Mouse (Mus musculus): ENCODE results near the gene Nsg2.
"Not testable (repeated sequence)": the region's sequence is repeated elsewhere in the genome, so short reads cannot be mapped to it uniquely, and the experiment has no call there.

The Nsg2 gene

GRCm38 (mm10) chr11:32000281-32000680, at the start of gene Nsg2:
Nsg2 (plus strand) TSS chr11:32000463.
- no peak for DNase-seq (ENCODE audit: low read depth, low spot score)

DNA sequence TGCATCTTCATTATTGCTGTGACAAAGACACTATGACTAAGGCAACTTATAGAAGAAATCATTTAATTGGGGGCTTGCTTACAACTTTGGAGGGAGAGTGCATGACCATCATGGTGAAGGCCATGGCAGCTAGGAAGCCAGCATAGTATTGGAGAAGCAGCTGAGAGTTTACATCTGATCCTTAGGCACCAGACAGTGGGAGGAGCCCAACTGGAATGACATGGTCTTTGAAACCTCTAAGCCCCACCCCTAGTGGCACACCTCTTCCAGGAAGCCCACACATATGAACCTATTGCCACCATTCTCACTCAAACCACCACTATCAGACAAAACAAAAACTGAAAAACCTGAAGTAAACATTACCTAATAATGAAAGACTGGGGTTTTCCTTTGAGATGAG, 40.2 kb upstream of the Nsg2 start:
- no peak for DNase-seq (ENCODE audit: low read depth, low spot score)

GRCm38 (mm10) chr11:31963993-31964392, 36.3 kb upstream of the Nsg2 start:
- DNase-seq (ENCODE audit: low read depth, low spot score): no peak

GRCm38 (mm10) chr11:31965256-31966134, 34.8 kb upstream of the Nsg2 start, which contains the start of gene 4930524B15Rik:
4930524B15Rik (plus strand) TSS chr11:31965592.
- no peak for DNase-seq (ENCODE audit: low read depth, low spot score)

DNA sequence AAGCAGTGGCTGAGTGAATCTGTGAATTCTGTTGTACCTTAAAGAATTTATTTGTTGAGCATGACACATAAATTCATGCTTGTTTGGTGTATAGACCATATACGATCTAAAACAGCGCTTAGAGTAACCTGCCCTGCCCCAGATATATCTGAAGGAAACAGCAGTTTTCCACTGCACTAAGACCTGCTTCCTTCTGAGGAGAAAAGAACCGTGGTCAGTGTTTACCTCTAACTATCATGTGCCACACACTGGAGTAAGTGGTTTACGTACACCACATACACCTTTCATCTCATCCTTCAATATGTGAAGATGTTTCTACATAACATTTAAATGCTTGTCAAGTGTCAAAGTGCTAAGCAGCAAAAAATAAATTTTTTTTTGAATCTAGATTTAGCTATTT, 26.1 kb upstream of the Nsg2 start:
- DNase-seq (ENCODE audit: low read depth, low spot score): no peak

- no peak for DNase-seq (ENCODE audit: low read depth, low spot score)
Observed at GRCm38 (mm10) chr11:31974826-31975225, 25.4 kb upstream of the Nsg2 start.

DNA sequence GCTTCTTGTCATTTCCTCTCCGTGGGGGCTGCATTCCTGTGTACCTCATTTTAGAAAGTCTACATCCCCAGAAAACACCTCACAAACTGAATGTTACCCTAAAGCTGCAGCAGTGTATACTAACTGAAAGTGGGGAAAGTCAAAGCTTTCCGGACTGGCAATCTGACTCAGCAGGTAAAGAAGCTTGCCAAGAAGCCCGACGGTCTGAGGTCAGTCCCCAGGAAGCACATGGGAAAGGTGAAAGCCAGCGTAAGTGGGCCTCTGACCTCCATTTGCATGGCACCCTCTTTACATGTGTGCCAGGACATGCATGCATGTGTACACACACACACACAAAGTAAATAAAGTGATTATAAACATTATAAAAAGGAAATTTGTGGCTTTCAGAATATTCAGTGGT, 24.6 kb upstream of the Nsg2 start:
- no peak for DNase-seq (ENCODE audit: low read depth, low spot score)

DNA sequence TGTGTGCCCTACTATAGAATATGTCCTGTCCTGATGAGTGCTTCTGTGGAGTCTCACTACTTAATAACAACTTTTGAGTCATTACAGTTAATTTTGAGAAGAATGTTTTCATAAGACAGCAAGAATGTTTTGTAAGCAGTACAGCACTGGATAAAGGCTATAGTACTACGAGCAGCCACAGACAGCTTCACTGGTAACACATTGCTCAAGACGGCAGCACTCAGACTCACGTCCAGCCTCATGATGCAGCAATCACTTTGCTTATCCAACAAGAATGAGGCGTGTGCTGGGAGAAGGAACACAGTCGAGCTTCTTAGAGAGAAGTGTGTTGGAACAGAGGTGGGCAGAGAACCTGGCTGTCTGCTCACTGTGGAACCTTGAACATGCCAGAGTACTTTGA, 24.1 kb upstream of the Nsg2 start:
- DNase-seq (ENCODE audit: low read depth, low spot score): no peak

DNA sequence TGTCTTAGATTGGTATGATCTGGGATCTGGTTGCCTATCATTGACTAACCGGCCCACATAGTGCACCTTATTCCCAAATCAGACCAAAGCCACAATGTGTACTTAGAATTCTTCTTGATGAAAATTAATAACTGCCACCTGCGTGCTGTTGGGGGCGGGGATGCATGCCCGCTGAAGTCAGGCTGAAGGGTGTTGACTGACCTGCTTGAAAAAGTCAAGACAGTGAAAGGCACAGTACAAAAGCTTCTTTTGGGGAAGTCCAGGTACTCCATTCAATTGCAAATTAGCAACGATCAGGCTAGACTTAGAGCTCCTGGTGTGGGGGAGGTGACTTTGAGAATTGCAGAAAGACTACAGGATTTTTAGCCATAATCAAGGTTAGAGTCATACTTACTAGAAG, 20.2 kb upstream of the Nsg2 start:
- DNase-seq (ENCODE audit: low read depth, low spot score): not testable (repeated sequence)

DNA sequence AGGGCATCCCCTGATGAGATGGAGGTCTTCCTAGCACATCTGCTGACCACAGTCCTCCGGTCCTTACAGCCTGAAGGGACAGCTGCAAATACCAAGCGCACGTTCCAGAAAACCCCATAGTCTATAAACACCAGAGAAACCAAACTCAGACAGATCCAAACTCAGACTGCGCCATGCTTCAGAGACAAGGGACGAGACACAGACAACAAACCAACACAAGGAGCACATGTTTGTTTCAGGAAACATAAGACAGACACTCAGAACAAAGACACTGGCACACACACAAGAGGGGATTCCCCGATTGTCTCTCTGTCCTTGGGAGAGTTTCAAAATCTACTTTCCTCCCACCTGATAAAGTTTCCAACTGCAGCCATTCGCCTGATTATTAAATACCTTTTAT, 18.4 kb upstream of the Nsg2 start:
- DNase-seq (ENCODE audit: low read depth, low spot score): no peak

GRCm38 (mm10) chr11:31982247-31982943, 17.9 kb upstream of the Nsg2 start:
- not testable (repeated sequence) for DNase-seq (ENCODE audit: low read depth, low spot score)

DNA sequence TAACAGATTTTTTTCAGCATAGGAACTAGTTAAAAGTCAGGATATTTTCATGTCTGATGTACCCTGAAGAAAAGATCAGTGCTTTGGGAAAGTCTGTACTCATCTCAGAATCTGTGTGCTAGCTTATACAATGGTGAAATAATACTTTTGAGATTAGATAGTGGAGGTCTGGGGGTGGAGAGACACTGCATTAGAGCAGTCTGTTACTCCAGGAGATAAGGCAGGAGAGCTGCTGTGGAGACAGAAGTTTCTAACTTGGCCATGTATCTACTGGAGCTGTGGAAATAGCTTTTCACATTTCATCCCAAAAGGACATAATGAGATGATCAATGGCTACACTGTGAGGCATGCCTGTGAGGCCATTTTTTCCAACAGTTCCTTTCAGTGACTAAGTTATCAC, 17.0 kb upstream of the Nsg2 start:
- DNase-seq (ENCODE audit: low read depth, low spot score): no peak

GRCm38 (mm10) chr11:31984786-31985185, 15.5 kb upstream of the Nsg2 start:
- DNase-seq (ENCODE audit: low read depth, low spot score): no peak

- no peak for DNase-seq (ENCODE audit: low read depth, low spot score)
Observed at GRCm38 (mm10) chr11:31992535-31992934, 7.7 kb upstream of the Nsg2 start.

DNA sequence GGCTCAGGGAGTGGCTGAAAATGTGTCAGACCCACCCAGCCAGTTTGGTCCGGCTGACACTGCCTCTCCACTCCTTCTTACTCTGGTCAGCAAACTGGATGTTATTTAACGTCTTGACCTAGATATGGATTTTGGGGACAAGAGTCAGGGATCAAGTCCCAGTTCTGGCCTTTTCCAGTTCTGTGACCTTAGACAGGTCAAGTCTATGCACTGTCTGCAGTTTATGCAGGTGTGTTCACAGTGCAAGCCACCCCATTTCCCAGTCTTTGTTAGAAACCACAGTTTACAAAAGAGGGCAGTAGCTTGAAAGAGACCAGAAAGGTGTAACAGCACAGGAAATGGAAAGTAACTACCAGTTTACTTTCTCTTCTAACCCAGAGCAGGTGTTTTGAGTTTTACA, 547 bp upstream of the Nsg2 start:
- no peak for DNase-seq (ENCODE audit: low read depth, low spot score)

DNA sequence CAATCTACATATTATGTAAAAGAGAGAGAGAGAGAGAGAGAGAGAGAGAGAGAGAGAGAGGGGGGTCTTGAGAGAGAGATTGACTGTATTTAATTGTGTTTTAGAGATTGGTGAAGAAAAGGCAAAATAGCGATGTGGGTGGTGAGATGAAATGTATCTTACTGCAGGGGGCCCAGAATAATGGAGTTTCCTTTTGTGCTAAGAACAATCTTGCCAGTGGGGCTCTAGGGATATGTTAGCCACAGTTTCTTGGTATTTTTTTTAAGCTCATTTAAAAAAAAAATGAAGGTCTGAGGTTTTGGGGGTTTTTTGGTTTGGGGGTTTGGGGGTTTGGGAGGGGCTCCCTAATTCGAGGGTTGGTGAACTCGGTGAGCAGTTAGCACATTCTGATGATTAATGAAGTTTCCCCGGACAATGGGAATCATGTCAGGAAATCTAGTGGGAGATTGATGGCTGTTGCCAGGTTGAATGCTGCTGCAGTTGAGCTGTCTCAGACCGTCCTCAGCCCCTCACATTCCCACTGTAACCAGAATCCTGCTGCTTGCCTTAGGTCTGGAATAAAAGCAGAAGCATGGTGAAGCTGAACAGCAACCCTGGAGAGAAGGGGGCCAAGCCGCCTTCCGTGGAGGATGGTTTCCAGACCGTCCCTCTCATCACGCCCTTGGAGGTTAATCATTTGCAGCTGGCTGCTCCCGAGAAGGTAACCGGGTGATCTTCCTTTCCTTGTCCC, 1.1 kb downstream of the Nsg2 start:
- no peak for DNase-seq (ENCODE audit: low read depth, low spot score)

GRCm38 (mm10) chr11:32002670-32003072, 2.4 kb downstream of the Nsg2 start:
- no peak for DNase-seq (ENCODE audit: low read depth, low spot score)

- DNase-seq (ENCODE audit: low read depth, low spot score): not testable (repeated sequence)
Observed at GRCm38 (mm10) chr11:32008049-32008448, 7.8 kb downstream of the Nsg2 start.

- DNase-seq (ENCODE audit: low read depth, low spot score): no peak
Observed at GRCm38 (mm10) chr11:32008852-32009251, 8.6 kb downstream of the Nsg2 start.

- DNase-seq (ENCODE audit: low read depth, low spot score): no peak
Observed at GRCm38 (mm10) chr11:32009961-32010662, 9.8 kb downstream of the Nsg2 start.

GRCm38 (mm10) chr11:32010663-32010970, 10.4 kb downstream of the Nsg2 start:
- DNase-seq (ENCODE audit: low read depth, low spot score): no peak

Data from c-Kit-negative CD71-positive TER-119-positive erythroid progenitor cells, embryonic 14.5 days (primary cell).